Mouse (Mus musculus) thymus, postnatal 14 days (tissue): ENCODE results near the gene Pex7.
"Not testable (repeated sequence)": the region's sequence is repeated elsewhere in the genome, so short reads cannot be mapped to it uniquely, and the experiment has no call there.

Experiments used
- DNase-seq: peaks from one replicate; pipeline ENCODE4 v3.0.0; 2021

Gene Pex7

DNA sequence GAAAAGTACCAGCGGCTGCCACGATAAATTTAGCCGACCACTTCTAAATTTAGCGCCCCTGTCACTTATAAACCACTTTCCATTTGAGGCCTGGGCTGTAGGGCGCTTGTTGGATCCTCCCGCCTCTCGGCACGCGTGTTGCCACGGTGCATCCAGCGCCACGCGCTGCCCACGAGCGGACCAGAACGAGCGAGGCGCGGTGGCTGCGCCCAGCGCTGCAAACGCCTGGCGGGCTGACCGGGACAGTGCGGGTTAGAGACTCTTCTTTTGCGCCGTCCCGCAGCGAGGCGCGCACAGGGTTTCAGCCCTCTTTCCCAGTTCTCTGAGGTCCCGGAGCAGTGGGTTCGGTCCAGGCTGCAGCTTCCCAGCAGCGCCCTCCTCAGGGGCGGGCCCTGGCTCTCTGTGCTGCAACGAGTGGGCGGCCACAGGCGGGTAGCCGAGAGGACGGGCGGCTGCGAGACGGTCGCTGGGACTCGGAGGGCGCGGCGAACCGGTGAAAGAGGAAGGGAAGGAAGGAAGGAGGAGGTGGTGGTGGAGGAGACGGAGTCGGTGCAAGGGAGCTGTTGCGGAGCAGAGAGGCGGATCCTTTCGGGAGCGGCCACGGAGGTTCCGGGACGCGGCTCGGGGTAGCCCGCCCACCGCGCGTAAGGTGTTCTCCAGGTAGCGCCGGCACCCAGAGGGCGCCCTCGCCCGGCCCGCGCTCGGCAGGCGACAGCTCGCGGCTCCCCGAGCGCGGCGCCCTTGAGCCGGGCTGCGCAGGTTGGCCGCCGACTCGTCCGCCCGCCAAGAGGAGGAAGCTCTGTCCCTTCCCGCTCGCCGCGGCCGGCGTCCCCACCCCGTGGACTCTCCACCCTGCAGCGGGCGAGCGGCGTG lies 26.3 kb upstream of the Pex7 start:
- peak; percentile 90 for DNase-seq

DNA sequence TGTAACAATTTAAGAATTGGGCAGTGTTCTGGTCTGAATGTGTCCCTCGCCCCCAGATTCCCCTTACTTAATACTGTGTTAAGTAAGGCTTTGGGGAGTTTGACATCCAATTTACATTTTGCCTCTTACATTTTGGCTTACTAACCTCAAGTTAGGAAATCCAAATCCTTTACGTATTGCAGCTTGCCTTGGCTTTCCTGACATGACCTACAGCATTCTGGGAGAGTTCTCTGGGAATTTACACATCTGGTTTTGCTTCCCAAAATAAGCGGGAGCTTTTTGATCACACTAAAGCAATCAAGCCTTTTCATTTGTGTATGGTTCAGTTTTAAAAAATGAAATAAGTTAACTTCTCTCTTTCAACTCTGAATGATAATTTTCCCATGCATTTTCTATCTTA lies 25.5 kb upstream of the Pex7 start:
- DNase-seq, result no peak

DNA sequence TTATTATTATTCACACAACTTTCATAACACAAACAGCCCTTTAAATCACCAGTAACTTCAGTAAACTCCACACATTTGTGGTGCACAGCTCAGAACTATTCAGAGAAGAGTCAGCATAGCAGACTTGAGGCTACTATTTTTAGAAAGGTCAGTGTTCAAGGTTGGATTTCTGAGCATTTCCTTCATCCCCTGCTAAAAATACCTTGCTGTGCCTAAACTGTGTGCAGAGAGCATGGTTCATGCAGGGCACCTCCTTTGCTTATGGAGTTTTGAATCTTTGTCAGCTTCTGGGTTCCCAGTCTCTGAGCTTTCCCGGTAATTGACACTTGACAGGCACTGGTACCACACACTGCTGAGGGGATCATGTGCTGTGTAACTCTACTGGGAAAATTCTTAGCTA lies 20.7 kb upstream of the Pex7 start:
- no peak for DNase-seq

DNA sequence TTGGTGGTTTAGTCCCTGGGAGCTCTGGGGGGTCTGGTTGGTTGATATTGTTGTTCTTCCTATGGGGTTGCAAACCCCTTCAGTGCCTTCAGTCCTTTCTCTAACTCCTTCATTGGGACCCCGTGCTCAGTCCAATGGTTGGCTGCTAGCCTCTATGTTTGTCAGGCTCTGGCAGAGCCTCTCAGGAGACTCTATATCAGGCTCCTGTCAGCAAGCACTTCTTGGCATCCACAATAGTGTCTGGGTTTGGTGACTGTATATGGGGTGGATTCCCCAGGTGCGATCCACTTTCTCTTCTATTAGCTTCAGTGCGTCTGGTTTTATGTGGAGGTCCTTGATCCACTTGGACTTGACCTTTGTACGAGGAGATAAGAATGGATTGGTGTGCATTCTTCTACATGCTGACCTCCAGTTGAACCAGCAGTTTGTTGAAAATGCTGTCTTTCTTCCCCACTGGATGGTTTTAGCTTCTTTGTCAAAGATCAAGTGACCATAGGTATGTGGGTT lies 19.0 kb upstream of the Pex7 start:
- DNase-seq, result not testable (repeated sequence)

DNA sequence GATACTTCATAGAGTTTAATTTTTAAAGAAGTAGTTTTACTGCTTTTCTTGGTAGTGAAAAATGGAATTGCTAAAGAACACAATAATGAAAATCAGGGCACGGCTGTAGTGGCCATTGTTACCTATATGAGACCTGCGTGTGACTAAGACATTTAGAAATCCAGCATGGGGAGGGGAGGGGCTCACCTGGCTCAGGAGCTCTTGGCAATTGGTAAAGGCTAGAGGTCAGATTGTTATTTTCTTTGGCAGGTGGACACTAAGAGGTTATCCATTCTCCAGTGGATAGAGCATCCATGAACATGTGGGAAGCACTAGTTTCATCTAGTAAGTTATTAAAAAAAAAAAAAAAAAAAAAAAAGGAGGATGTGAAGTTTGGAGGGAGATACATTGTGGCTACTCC lies 16.8 kb upstream of the Pex7 start:
- no peak for DNase-seq

DNA sequence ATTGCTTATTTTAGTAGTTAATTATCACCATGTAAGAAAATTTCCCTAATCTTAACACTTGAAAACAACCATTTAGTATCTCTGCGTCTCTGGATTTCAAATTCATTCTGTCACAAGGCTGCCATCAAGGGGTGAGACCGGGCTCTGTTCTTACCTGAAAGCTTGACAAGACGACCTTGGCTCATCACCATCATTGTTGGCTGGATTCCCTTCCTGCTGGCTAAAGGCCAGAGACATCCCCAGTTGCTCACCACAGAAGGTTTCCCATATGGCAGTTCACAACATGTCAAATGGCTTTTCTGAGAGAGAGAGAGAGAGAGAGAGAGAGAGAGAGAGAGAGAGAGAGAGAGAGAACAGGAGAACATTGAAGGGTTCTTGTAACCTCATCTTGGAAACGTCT lies 14.9 kb upstream of the Pex7 start:
- no peak for DNase-seq

DNA sequence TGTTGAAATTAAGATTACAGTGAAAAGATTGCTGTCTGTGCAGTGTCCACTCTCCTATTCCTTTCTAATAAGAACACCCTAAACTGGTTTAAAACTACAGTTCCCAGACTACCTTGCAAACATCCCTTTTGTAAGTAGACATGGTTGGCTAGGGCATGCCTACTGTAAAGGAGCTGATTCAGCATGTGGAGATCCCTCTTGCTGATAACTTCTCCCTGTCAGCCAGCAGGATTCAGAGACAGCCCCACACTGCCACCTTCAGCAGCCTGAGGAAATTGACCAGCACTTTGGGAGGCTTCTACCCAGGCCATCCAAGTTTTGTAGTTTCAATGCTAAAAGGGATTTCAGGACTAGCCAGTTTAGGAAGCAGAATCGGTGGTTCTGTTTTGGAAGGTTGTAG lies 7.8 kb upstream of the Pex7 start:
- peak; percentile 48 for DNase-seq

DNA sequence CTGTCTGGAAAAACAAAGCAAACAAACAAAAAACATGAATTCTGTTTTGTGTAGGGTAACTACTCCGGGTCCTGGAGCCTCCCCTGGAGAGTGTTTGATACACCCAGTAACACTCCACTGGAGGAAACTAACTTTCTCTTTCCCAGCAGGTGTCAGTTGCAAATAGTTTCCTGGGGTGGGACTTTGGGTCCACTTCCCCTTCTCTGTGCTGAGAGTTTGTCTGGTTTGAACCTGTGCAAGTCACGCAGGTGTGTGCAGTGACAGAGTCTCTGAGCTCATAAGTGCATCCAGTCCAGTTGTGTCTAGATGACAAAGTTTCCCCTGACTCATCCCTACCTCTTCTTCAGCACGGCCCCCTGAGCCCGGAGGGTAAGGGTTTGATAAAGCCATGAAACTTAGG lies 6.3 kb upstream of the Pex7 start:
- DNase-seq, result no peak

DNA sequence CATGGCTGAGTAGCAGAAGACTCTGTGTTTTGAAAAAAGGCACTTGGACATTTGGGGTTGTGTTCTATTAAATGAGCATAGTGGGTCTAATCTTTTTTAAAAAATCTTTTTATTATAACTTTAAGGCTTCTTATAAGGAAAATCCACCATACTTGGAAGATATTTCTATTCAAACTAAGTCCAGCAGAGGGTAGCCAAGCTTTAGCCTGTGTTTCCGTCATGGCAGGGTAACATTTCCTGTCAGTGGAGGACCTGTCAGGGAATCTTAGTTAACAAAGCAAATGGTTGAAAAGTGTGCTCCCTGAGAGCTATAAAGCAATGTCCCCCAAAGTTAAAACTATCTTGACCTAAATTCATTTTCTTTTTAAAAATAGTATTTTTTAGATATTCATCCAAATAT lies 4.1 kb upstream of the Pex7 start:
- no peak for DNase-seq

DNA sequence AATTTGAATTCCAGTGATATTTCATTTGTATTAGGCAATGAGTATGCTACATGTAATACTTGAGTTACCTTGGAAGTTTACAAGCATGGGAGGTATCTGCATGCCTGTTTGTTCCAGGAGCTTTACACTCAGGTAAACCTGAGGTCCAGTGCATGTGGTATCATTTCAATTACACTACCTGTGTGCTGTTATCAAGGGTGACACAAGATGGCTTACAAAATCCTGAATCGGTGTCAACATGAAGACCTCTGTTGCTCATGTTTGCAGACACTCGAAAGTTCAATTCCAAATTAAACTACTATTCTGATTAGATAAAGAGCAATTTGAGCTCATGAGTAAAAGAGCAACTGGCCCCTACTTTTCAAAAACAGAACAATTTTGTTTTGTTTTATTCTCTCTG lies 3.0 kb upstream of the Pex7 start:
- no peak for DNase-seq

DNA sequence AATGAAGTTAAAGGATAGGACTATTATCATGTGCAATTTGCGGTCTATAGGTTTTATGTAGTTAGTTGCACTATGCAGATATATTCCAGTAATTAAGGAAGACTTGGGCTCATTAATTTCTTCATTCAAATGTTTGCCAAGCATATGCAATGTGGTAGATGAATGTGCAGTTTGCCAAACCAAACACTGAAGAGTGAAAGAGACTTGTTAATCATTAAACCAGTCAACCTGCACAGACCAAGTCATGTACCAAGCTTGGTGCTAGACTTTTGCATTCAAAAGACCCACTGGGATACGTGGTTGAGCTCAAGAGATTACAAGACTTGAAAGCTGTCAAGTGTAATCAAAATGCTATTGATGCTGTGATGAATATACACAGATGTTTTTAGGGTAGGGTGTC lies 587 bp upstream of the Pex7 start:
- DNase-seq, result no peak

DNA sequence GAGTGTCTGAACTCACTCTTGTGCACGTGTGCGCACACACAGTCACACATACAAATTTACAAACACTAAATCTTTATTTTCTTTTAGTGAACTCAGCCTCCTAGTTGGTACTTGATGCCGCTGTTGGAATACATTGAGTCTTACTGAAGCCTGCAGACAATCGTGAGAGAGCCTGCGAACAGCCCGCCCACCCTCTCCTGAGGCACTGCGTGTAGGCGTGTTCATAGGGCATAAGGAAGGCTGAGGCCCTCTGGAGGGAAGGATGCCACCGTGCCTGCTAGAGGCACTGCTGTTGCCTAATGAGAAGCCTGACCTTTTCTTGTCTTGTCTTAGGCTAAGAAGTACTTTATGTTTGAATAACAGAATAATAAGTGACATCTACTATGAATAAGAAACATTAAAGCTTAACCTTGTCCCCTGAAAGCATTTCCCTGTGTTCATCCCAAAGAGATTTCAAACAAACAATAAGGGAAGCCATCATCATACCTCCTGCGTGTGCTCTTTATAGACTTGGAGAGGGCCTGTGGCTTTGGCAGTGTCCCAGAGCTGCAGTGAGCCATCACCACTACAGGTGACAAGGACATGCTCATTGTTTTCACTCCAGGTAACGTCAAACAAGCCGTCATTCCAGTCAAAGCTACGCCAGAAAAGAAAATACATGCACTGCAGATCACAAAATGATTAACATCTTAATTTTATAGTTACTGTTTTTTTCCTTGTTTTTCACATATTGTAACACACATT lies 3.2 kb downstream of the Pex7 start:
- DNase-seq, result peak; percentile 20

DNA sequence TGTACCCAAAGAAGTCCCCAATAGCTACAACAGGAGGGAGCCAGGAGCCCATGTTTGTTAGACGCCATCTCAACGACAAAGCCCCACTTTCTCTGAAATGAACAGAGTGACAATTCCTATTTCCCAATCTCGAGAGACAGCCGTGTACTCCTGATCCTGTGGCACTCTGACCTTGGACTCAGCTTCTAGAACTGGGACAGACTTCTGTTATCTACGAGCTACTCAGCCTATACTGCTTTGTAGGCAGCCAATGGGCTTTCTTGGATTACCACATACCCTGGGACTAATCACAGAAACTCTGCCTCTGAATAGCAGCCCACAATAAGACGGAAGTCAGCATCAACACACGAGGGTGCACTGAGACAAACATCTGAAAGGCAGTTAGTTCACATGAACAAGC lies 5.5 kb downstream of the Pex7 start:
- no peak for DNase-seq

DNA sequence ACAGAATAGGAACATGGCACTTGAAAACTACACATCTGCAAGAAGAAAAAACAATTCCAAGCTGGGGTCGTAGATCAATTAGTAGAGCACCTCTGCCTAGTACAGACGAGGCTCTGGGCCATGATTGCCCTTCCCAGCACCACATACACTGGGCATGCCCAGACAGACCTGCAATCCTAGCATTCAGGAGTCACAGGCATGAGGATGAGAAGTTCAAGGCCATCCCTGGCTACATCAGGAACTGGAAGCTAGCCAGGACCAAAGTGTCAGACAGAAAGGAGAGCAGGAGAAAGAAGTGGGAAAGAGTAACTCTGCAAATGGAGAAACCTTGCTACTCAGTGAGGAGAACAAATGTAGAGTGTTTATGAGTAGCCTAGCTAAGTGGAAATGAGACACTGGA lies 7.3 kb downstream of the Pex7 start:
- DNase-seq, result no peak

DNA sequence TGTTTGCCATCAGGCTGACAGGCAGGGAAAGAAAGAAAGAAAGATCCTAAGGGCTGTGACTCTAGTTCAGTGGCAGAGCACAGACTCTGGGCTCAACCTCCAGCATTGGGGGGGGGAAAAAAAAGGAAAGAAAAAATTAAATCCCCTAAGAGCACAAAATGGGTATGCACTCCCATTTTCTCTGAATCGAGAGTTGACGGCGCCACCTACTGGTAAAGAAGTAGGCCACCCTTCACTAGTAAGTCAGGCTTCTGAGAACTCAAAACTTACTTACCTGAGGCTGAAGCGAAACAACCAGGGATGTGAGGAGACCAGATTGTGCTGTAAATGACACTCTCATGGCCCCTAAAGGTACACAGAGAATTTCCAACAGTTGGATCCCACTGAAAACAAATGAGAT lies 13.5 kb downstream of the Pex7 start:
- peak; percentile 59 for DNase-seq

DNA sequence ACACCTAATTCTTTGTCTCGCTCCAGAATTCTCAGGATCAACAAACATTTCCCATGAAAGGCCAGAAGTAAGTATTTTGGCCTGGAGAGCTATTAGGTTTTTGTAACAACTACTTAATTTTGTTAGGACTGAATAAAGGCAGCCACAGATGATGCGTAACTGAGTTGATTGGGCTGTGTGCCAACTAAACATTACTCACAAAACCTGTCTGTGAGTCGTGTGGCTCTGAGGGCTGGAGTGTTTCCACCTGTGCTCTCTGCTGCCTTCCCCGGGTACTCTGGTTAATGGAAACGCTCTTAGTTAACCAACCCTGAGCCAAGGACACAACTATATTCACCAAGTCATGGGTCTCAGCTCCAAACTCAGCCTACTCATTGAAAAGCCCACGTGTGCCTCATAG lies 14.3 kb downstream of the Pex7 start:
- no peak for DNase-seq

DNA sequence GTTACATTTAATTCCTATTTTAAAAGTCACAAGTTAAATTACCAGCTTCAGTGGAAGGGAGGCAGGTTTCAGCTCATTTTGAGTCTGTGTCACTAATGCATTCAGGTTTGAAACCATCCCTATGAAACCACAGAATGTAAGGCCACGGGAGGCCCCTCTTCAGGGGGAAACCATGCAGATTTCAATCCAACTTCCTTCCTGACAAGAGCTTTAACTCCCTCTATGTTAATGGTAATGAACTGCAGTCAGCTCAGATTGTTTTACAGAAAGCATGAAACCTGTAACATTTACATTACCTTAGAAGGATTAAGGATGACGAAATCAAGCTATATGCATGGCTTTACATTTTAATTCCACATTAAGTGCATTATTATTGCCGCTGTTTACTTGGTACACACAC lies 15.8 kb downstream of the Pex7 start:
- peak; percentile 14 for DNase-seq

DNA sequence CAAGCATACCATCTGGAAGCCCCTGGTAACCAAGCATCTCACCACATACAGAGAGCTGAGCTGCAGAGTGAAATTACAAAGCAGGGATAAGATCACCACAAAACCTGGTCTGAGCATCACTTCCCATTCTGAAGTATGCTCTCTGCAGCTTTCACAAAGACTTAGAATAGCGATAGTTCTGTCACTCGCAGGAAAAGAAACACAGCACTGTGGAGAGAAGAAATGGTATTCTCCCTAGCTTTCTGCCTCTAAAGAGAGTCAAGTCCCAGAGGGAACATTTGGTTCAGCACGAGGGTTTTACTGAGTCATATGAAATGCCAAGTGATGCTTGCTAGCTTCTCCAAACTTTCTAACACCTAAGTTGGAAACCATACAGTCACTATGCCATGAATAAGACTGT lies 17.6 kb downstream of the Pex7 start:
- DNase-seq, result no peak

DNA sequence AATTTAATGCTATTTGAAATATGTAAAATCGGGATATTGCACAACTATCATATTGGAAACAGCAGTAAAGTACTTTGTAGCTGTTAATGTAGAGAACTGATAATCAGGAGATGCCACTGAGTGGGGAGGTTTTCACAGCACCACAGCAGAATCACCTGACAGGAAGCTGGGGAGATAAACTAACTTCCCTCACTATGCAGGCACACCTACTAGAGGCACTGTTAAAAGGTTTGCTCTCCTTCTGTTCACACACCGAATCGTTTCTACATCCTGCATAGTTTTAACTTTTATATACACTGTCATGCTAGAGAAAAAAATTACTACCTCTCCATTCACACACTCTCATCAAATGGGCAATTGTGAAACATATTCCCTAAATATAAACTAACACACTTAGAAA lies 21.2 kb downstream of the Pex7 start:
- no peak for DNase-seq

DNA sequence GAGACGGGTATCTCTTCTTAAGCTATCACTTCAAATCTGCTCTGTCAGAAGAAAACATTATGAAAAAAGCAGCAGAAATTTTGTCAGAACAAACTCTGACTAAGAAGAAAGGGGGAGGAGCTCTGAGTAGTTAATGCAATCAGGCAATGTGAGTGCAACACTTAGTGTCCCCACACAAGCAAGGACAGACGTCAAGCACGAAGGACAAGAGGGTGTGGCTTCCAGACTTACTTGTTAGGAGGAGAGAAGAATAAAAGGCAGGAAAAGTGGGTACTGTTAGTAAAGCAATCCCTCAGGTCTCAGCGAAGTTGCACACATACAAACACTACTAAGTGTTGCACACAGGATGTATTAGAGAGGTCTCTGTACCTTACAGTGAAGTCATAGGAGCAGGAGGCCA lies 23.1 kb downstream of the Pex7 start:
- no peak for DNase-seq

DNA sequence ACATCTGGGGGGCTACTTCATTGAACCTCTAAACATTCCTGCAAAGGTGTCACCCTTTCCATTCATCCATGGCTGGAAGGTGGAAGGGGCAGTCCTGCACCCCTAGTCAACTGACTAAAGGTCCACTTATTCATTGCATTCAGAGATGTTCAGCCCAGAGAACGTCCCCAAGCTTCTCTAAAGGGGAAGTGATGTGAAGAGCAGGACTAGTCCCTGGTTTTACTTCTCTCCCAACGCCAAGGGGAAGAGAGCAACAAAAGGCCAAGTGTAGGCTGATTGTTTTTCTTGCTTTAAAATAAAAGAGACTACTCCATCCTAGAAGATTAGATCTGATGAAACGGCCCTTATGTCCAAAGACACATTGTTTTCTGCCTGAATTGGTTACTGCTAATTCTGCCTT lies 27.1 kb downstream of the Pex7 start:
- DNase-seq, result no peak

DNA sequence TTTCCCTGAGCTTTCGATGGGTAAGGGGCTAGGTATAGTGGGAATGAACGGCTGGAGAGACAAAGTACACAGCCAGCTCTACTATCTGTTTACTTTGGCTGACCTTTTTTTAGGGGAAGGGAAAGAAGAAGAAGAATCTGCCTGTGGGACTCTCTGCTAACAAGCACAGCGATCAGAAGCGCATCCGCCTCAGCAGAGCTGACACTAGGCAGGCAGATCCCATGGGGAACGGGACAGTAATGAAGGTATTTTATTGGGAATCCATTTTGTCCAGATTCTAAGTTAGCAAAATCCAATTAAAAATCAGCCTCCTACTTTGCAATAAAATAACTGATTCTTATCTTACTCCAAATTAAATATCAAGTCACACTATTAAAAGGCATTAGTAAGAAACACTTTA lies 28.3 kb downstream of the Pex7 start:
- DNase-seq, result no peak

DNA sequence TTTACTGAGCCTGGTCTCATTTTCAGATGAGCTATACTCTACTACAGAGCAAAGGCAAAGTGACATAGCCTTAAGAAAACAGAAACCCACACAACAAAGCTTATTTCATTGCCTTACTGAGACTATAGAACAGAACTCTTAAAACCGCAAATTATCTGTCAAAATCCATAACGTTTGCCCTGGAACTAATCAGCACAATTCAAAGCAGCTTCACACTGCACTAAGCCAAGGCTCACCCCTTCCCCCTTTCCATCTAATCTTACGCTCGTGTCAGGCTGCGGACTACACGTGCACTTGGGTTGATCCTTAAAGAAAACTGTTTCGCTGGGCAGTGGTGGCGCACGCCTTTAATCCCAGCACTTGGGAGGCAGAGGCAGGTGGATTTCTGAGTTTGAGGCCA lies 29.8 kb downstream of the Pex7 start:
- DNase-seq, result no peak

DNA sequence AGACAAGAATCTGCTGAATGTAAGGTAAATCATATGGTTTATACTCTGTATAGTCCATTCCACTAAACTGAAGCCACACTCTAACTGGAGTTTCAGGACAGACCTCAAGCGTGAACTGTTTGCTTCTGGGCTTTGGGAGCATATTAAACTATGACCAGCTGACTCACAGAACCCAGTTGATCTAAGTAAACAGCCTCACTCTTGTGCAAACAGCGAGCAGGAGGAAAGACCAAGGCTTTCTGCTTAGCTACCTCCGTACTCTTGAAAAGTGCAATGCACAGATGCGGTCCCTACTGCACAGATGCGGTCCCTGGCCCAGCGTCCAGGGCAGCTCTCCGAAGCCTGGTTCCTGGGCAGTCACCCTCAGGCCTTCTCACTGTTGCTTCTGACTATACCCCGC lies 30.2 kb downstream of the Pex7 start:
- DNase-seq, result no peak
